Mouse (Mus musculus) urinary bladder, postnatal 36 days (tissue): Measurements from ENCODE around the gene Stoml1.

Source experiments
- DNase-seq, 2 experiments: peaks; one replicate each; pipeline ENCODE4 v3.0.0; 2022; ENCODE audit warnings: low spot score in 2 of 2, mixed read lengths in 1 of 2

The Stoml1 gene

GRCm38 (mm10) chr9:58303115-58303514, 50.2 kb downstream of the Stoml1 start:
- DNase-seq, result no peak

- peak in 1 of 2 experiments; percentile 53 for DNase-seq
Observed at GRCm38 (mm10) chr9:58303599-58304271, 50.8 kb downstream of the Stoml1 start.

GRCm38 (mm10) chr9:58305686-58306085, 52.7 kb downstream of the Stoml1 start:
- peak in 1 of 2 experiments; percentile 50 for DNase-seq

GRCm38 (mm10) chr9:58308395-58308794, 55.4 kb downstream of the Stoml1 start:
- peak in 1 of 2 experiments; percentile 65 for DNase-seq

- peak in 1 of 2 experiments; percentile 72 for DNase-seq
Observed at GRCm38 (mm10) chr9:58310043-58310660, 57.2 kb downstream of the Stoml1 start.

GRCm38 (mm10) chr9:58311191-58311910, 58.4 kb downstream of the Stoml1 start:
- DNase-seq, result peak in 1 of 2 experiments; percentile 43
